Mouse (Mus musculus): ENCODE results near the gene Filip1l. TPM values are rescaled to one million over a fixed set of nuclear protein-coding genes. Genes with fewer than 3 reads are reported as not detected.

Filip1l gene
- polyA plus RNA-seq, 1 experiment from 2014 or later: 12.7 TPM

- 87% methylated on average over 6 of the region's 6 CpGs for WGBS
These were observed 153.2 kb downstream of the Filip1l start for GRCm38 (mm10) chr16:57506133-57506532.

GRCm38 (mm10) chr16:57508351-57508750 is 155.5 kb downstream of the Filip1l start:
- H3K4me3 ChIP-seq: no peak overlapping the region
- no peaks in the 10 kb centered on the region for H3K36me3 ChIP-seq (replicated peaks)
- H3K9me3 ChIP-seq: no peaks in the 10 kb centered on the region
- DNase-seq (ENCODE audit: low spot score): no peak
- no peaks in the 10 kb centered on the region for H3K4me1 ChIP-seq
- 85% methylated on average over 1 of the region's 1 CpGs for WGBS
- H3K27ac ChIP-seq (replicated peaks): no peak overlapping the region
- no peaks in the 10 kb centered on the region for H3K27me3 ChIP-seq (replicated peaks; ENCODE audit: low read depth, poor library complexity, severe bottlenecking)

More at GRCm38 (mm10) chr16:57506133-57506532, 153.2 kb downstream of the Filip1l start:
- H3K4me3 ChIP-seq: no peak overlapping the region
- no peaks in the 10 kb centered on the region for H3K36me3 ChIP-seq (replicated peaks)
- no peak for DNase-seq (ENCODE audit: low spot score)
- no peak overlapping the region for H3K27ac ChIP-seq (replicated peaks)
- peaks cover 12% of the 10 kb centered on the region for H3K4me1 ChIP-seq
- no peaks in the 10 kb centered on the region for H3K27me3 ChIP-seq (replicated peaks; ENCODE audit: low read depth, poor library complexity, severe bottlenecking)
- H3K9me3 ChIP-seq: no peaks in the 10 kb centered on the region

- H3K9me3 ChIP-seq: no peaks in the 10 kb centered on the region
- H3K36me3 ChIP-seq (replicated peaks): no peaks in the 10 kb centered on the region
- no peak overlapping the region for H3K4me3 ChIP-seq
- no peak for DNase-seq (ENCODE audit: low spot score)
- H3K4me1 ChIP-seq: no peaks in the 10 kb centered on the region
- 89% methylated on average over 3 of the region's 3 CpGs for WGBS
- no peaks in the 10 kb centered on the region for H3K27me3 ChIP-seq (replicated peaks; ENCODE audit: low read depth, poor library complexity, severe bottlenecking)
- H3K27ac ChIP-seq (replicated peaks): no peak overlapping the region
These were observed 156.2 kb downstream of the Filip1l start for GRCm38 (mm10) chr16:57509099-57509498.

GRCm38 (mm10) chr16:57513562-57513961 is 160.7 kb downstream of the Filip1l start:
- no peak overlapping the region for H3K4me3 ChIP-seq
- H3K27me3 ChIP-seq (replicated peaks; ENCODE audit: low read depth, poor library complexity, severe bottlenecking): no peaks in the 10 kb centered on the region
- 83% methylated on average over 7 of the region's 7 CpGs for WGBS
- H3K27ac ChIP-seq (replicated peaks): no peak overlapping the region
- H3K9me3 ChIP-seq: no peaks in the 10 kb centered on the region
- no peaks in the 10 kb centered on the region for H3K36me3 ChIP-seq (replicated peaks)
- DNase-seq (ENCODE audit: low spot score): no peak
- 0 out of 2 replicates have a peak, but pooled peaks cover 3% of the 10 kb centered on the region for H3K4me1 ChIP-seq

DNA sequence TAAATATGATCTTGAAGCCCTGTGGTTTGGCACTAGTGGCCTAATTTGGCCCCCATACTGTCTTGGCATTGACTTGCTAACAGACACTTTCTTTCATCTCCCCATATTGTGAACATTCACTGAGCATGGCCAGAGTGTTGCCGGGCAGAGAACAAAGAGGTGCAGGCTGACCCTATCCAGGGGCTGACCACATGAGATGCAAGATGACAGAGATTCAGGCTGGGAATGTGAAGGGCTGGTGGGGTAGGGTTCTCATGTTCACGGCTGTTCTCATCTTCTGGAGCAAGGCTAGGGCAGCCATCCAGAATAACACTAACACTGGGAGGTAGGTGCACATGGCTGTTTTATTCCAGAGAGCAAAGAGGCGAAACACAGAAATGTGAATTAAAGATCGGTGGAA is 161.5 kb downstream of the Filip1l start:
- no peak for DNase-seq (ENCODE audit: low spot score)

DNA sequence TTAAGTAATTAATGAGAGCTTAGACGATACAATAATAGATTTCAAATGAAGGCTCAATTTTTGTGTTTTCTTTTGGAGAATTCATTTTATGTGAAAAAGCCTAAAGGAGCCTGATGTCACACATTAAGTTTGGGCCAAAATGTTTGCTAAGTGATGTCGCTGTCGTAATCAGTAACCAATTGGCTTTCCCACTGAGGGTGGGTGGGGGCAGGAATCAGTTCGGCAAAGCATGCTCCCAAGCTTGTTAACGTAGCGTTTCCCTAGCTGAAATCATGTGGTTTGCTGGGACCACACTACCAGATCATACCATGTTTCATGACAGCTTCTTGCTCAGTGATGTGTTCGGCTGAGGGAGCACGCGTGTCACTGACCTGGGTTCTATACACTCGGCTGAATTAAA is 162.7 kb downstream of the Filip1l start:
- Histone ChIP-seq H3K36me3 (replicated peaks) (no peaks in the 10 kb centered on the region), H3K9me3 (no peaks in the 10 kb centered on the region), H3K27ac (replicated peaks) (no peak overlapping the region), H3K27me3 (replicated peaks; ENCODE audit: low read depth, poor library complexity, severe bottlenecking) (no peaks in the 10 kb centered on the region), H3K4me1 (0 out of 2 replicates have a peak, but pooled peaks cover 3% of the 10 kb centered on the region), H3K4me3 (no peak overlapping the region)
- DNase-seq (ENCODE audit: low spot score): no peak
- 89% methylated on average over 10 of the region's 10 CpGs for WGBS

More for the DNA sequence above, 161.5 kb downstream of the Filip1l start:
- no peaks in the 10 kb centered on the region for H3K36me3 ChIP-seq (replicated peaks)
- 0 out of 2 replicates have a peak, but pooled peaks cover 3% of the 10 kb centered on the region for H3K4me1 ChIP-seq
- H3K27ac ChIP-seq (replicated peaks): no peak overlapping the region
- H3K4me3 ChIP-seq: no peak overlapping the region
- H3K9me3 ChIP-seq: no peaks in the 10 kb centered on the region
- WGBS: 78% methylated on average over 4 of the region's 4 CpGs
- H3K27me3 ChIP-seq (replicated peaks; ENCODE audit: low read depth, poor library complexity, severe bottlenecking): no peaks in the 10 kb centered on the region

DNA sequence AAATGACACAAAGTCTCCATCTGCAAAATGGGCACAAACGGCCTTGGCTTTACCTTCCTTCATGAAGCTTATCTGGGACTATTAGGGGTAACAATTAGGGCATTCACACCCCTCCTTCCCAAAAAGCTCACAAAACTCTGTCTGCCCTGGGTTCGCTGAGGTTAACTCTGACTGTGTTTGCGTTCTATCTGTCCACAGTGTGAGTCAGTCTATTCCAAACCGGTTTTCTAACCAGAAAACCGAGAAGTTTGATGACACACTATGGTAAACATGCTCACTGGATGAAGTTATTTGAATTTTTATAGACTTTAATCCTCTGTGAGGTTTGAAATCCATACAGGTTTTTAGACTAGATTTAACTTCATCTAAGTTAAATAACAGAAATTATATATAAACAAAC is 172.2 kb downstream of the Filip1l start:
- no peaks in the 10 kb centered on the region for H3K9me3 ChIP-seq
- no peaks in the 10 kb centered on the region for H3K4me1 ChIP-seq
- no peaks in the 10 kb centered on the region for H3K36me3 ChIP-seq (replicated peaks)
- 83% methylated on average over 5 of the region's 5 CpGs for WGBS
- no peak for DNase-seq (ENCODE audit: low spot score)
- H3K27ac ChIP-seq (replicated peaks): no peak overlapping the region
- H3K4me3 ChIP-seq: no peak overlapping the region
- H3K27me3 ChIP-seq (replicated peaks; ENCODE audit: low read depth, poor library complexity, severe bottlenecking): no peaks in the 10 kb centered on the region

GRCm38 (mm10) chr16:57525476-57525875 is 172.6 kb downstream of the Filip1l start:
- H3K36me3 ChIP-seq (replicated peaks): no peaks in the 10 kb centered on the region
- no peak overlapping the region for H3K4me3 ChIP-seq
- no peak overlapping the region for H3K27ac ChIP-seq (replicated peaks)
- no peak for DNase-seq (ENCODE audit: low spot score)
- peaks cover 1% of the 10 kb centered on the region for H3K4me1 ChIP-seq
- WGBS: 84% methylated on average over 4 of the region's 4 CpGs
- no peaks in the 10 kb centered on the region for H3K9me3 ChIP-seq
- no peaks in the 10 kb centered on the region for H3K27me3 ChIP-seq (replicated peaks; ENCODE audit: low read depth, poor library complexity, severe bottlenecking)

- DNase-seq (ENCODE audit: low spot score): no peak
- peaks cover 6% of the 10 kb centered on the region for H3K4me1 ChIP-seq
- H3K27me3 ChIP-seq (replicated peaks; ENCODE audit: low read depth, poor library complexity, severe bottlenecking): no peaks in the 10 kb centered on the region
- H3K4me3 ChIP-seq: no peak overlapping the region
- H3K36me3 ChIP-seq (replicated peaks): no peaks in the 10 kb centered on the region
- no peak overlapping the region for H3K27ac ChIP-seq (replicated peaks)
- H3K9me3 ChIP-seq: no peaks in the 10 kb centered on the region
- 90% methylated on average over 7 of the region's 7 CpGs for WGBS
These were observed 174.0 kb downstream of the Filip1l start for GRCm38 (mm10) chr16:57526893-57527292.

- H3K4me1 ChIP-seq: peaks cover 12% of the 10 kb centered on the region
- no peak for DNase-seq (ENCODE audit: low spot score)
- H3K27me3 ChIP-seq (replicated peaks; ENCODE audit: low read depth, poor library complexity, severe bottlenecking): no peaks in the 10 kb centered on the region
- WGBS: 80% methylated on average over 4 of the region's 4 CpGs
- H3K36me3 ChIP-seq (replicated peaks): no peaks in the 10 kb centered on the region
- no peak overlapping the region for H3K27ac ChIP-seq (replicated peaks)
- no peak overlapping the region for H3K4me3 ChIP-seq
- H3K9me3 ChIP-seq: no peaks in the 10 kb centered on the region
These were observed 175.6 kb downstream of the Filip1l start for GRCm38 (mm10) chr16:57528457-57528856.

DNA sequence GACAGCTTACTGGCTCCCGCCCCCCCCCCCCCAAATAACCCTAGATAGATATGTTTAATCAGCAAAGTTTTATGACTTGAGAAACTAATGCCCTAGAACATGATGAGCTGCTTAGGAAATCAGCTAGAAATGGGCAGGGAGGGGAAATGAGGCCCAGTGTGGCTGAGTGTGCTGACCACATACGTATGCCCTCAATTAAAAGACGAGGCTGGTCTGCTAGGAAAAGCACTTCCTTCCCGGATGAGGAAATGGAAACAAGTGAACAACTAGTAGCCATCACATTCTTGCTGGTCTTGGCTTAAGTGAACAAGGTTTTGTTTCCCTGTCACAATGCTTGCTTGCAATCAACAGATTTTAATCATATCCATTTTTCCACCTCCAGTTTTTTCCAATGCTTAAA is 177.7 kb downstream of the Filip1l start:
- DNase-seq (ENCODE audit: low spot score): no peak
- no peaks in the 10 kb centered on the region for H3K9me3 ChIP-seq
- no peaks in the 10 kb centered on the region for H3K27me3 ChIP-seq (replicated peaks; ENCODE audit: low read depth, poor library complexity, severe bottlenecking)
- H3K4me1 ChIP-seq: peaks cover 12% of the 10 kb centered on the region
- no peak overlapping the region for H3K4me3 ChIP-seq
- WGBS: 71% methylated on average over 4 of the region's 4 CpGs
- no peaks in the 10 kb centered on the region for H3K36me3 ChIP-seq (replicated peaks)
- H3K27ac ChIP-seq (replicated peaks): no peak overlapping the region

DNA sequence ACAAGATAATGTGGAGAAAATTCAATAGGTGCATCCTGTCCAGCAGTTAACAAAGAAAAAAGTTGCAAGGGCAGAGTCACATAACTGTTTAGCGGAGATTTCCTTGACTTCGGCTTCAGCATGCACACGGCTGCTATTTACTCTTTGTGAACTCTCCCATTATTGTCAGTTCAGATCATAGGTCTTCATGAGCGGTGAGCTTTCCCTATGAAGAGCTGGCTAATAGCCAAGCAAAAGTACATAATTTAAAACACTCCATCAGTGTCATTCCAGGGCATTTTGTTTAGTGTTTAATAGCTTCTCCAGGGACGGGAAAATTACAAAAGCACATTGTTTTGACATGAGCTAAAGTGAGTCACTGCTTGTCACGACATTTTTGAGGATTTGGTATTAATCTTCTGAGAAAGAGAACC is 179.2 kb downstream of the Filip1l start:
- H3K27ac ChIP-seq (replicated peaks): no peak overlapping the region
- DNase-seq (ENCODE audit: low spot score): peak; percentile 13
- no peak overlapping the region for H3K4me3 ChIP-seq

GRCm38 (mm10) chr16:57534365-57534764 is 181.5 kb downstream of the Filip1l start:
- WGBS: 83% methylated on average over 1 of the region's 1 CpGs
- Histone ChIP-seq H3K9me3 (no peaks in the 10 kb centered on the region), H3K27me3 (replicated peaks; ENCODE audit: low read depth, poor library complexity, severe bottlenecking) (no peaks in the 10 kb centered on the region), H3K36me3 (replicated peaks) (no peaks in the 10 kb centered on the region), H3K4me1 (peaks cover 15% of the 10 kb centered on the region), H3K27ac (replicated peaks) (no peak overlapping the region), H3K4me3 (no peak overlapping the region)
- DNase-seq (ENCODE audit: low spot score): no peak

More for the DNA sequence above, 179.2 kb downstream of the Filip1l start:
- Histone ChIP-seq H3K36me3 (replicated peaks) (no peaks in the 10 kb centered on the region), H3K9me3 (no peaks in the 10 kb centered on the region), H3K4me1 (peaks cover 15% of the 10 kb centered on the region), H3K27me3 (replicated peaks; ENCODE audit: low read depth, poor library complexity, severe bottlenecking) (no peaks in the 10 kb centered on the region)
- WGBS: 36% methylated on average over 6 of the region's 6 CpGs

GRCm38 (mm10) chr16:57534811-57535210 is 181.9 kb downstream of the Filip1l start:
- 85% methylated on average over 1 of the region's 1 CpGs for WGBS
- no peak for DNase-seq (ENCODE audit: low spot score)
- H3K9me3 ChIP-seq: no peaks in the 10 kb centered on the region
- no peak overlapping the region for H3K4me3 ChIP-seq
- H3K36me3 ChIP-seq (replicated peaks): no peaks in the 10 kb centered on the region
- H3K4me1 ChIP-seq: peaks cover 15% of the 10 kb centered on the region
- H3K27ac ChIP-seq (replicated peaks): no peak overlapping the region
- no peaks in the 10 kb centered on the region for H3K27me3 ChIP-seq (replicated peaks; ENCODE audit: low read depth, poor library complexity, severe bottlenecking)
